Mouse (Mus musculus) liver, embryonic 14.5 days (tissue): ENCODE data around the gene Rspo4.

Source experiments
- CTCF ChIP-seq: IDR thresholded peaks from 2 replicates; pipeline ENCODE4 v1.5.1; 2016; ENCODE audit warnings: antibody characterized with exemption, low read depth, control low read depth
- EP300 ChIP-seq: IDR thresholded peaks from 2 replicates; pipeline ENCODE4 v1.6.1; 2016; ENCODE audit warnings: antibody characterized with exemption, low read depth

GRCm38 (mm10) chr2:151919140-151919539 is 76.4 kb downstream of the Rspo4 start:
- no peak for TF ChIP-seq CTCF
- TF ChIP-seq EP300: no peak
